Mouse (Mus musculus) gastrocnemius, postnatal 14 days (tissue): ENCODE data around the gene Tnr. TPM values are rescaled to one million over a fixed set of nuclear protein-coding genes. Genes with fewer than 3 reads are reported as not detected.

Source experiments
- DNase-seq: peaks from one replicate; pipeline ENCODE4 v3.0.0; 2021; ENCODE audit warnings: mixed read lengths
- intact Hi-C: fragments of 180-260 bp; cut with DNase I; formaldehyde crosslinking; loops from one replicate; pipeline ENCODE4 v1.15.1; 2025; ENCODE audit warnings: low total_unique reads
- total RNA-seq, 2 experiments: library from RNA; stranded (reverse); gene quantifications; 2 replicates each; pipeline ENCODE4 v1.2.3; 2021

Tnr gene
- total RNA-seq, 2 experiments from 2014 or later = 0.04 TPM; not detected in 1

DNA sequence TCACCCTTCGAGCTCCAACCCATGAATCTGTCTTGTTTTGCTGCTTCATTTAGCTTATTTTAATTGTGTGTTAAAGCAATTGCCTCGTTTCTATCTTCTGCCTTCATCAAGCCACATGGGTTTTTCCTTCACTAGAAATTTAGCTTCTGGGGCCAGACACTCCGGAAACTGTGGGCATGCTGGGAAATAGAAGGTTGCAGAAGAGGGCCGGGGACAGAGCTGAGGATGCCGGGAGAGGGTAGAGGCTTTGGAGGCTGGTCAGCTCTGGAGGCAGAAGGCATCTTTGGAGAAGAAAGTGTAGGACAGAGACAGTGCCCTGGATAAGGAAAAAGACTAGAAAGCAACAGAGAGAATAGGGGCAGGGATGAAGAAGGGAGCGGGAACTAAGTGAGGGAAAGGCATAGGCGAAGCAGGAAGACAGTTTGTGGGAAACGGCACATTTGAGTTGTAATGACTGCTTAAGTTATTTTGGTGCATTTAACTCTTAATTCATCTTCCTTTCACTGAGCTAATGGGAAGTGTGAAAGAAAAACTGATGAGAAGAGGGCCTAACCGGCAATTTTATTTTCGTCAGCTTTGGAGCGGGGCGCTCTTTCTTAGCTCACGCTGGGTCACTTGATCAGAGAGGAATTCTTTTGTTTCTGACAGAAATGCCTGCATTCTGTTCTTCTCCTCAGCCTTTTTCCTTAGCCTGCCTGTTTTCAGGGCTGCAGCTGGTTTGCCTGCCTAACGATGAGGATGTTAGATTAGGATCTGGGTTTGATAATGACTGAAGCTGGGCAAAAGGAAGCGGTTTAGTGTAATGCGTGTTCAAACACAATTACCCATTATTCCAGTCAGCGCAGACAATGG is 28.2 kb downstream of the Tnr start:
- intact Hi-C loops = no loop called here
- no peak for DNase-seq

GRCm38 (mm10) chr1:159561616-159562015 is 38.0 kb downstream of the Tnr start:
- no peak for DNase-seq
- intact Hi-C loops = no loop called here

GRCm38 (mm10) chr1:159565129-159565528 is 41.6 kb downstream of the Tnr start:
- no peak for DNase-seq
- intact Hi-C loops = no loop called here

DNA sequence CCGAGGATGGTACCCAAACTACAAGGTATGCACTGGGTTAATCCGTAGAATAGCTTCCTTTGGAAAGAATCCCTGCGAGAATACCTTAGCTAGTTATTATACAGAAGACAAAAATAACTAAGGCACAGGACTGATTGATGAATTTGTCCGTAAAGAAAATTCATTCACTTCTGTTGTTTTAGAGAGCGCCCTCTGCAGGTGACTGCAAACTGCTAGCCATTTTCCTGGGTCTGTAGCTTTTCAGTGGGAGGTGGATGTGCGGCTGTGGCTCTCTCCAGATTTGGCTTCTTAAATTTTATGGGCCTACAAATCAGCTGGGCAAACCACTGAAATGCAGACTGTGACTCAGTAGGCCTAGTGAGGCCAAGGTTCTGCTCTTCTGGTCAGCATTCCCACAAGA is 42.5 kb downstream of the Tnr start:
- no peak for DNase-seq
- intact Hi-C loops = no loop called here

DNA sequence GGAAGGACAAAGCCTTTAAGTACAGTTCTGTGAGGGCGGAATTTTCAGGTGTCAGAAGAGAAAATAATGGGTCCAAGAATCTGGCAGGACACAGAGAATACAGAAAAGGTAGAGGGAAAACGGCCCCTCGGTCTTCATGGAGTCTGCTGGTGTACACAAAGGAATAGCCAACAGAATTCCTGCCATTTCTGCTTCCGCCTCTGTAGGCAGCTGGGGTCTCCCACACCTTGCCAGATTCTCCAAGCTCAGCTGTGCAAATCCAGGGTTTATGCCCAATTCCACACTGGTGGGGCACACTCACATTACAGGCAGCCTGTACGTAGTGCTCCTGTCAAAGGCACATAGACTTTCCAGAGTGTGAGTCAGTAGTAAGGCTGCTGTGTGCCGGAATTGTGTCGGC is 43.6 kb downstream of the Tnr start:
- DNase-seq = no peak
- intact Hi-C loops = no loop called here

- intact Hi-C loops = no loop called here
- no peak for DNase-seq
Measured at GRCm38 (mm10) chr1:159570270-159570669, 46.7 kb downstream of the Tnr start.

DNA sequence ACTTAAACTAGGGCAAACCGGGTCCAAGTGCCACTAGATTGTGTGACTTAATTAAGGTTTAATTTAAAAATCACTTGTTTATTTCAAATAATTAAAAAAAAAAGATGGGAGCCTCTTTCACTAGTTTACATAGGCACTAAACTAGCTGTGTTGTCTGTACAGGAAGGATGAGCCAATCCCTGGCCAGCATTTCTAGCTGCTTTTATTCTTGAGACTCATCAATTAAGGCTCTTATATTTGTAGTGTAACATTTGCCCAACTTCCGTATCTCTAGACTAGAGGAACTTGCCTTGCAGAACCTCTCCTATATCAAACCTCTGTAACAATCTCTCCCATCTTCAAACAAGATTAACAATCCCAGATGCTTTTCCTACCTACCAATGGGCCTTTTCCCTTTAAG is 47.3 kb downstream of the Tnr start:
- no peak for DNase-seq
- intact Hi-C loops = no loop called here

DNA sequence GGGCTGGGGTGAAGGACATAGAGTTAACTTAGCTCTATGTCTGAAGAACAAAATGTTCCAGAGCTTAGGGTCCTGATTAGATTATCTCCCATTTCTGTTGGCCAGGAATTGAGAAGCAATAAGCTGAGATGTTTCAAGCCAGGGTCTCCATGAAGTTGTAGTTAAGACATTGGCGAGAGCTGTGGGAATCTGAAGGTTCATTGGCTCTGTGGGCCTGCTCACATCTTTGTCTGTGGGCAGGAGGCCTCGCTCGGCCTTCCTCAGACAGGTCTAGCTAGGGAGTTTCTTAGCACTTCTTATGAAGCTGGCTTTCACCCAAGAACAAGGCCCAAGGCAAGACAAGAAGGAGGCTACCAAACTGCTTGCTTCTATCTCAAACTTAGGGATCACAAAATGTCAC is 48.4 kb downstream of the Tnr start:
- intact Hi-C loops = no loop called here
- DNase-seq = no peak

- intact Hi-C loops = no loop called here
Measured at GRCm38 (mm10) chr1:159573116-159573515, 49.5 kb downstream of the Tnr start.

DNA sequence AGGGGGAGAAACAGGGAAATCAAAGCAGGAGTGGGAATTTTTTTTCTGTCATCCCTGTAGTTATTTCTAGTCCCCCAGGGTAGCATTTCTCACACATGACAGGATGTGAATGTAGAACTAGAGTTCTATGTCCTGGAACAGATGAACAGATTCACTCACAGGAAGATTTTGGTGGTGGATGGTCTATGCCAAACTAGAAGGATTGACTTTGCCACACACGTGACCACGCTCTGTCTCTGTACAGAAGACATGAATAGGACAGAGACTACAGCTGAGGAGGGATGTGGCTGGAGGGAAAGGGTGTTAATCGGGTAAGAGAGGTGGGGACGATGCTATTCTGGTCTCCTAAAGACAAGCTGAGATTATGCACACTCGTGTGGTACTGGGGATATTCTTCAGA is 51.1 kb downstream of the Tnr start:
- intact Hi-C loops = no loop called here
- DNase-seq = no peak

More at GRCm38 (mm10) chr1:159573116-159573515, 49.5 kb downstream of the Tnr start:
- DNase-seq = no peak

DNA sequence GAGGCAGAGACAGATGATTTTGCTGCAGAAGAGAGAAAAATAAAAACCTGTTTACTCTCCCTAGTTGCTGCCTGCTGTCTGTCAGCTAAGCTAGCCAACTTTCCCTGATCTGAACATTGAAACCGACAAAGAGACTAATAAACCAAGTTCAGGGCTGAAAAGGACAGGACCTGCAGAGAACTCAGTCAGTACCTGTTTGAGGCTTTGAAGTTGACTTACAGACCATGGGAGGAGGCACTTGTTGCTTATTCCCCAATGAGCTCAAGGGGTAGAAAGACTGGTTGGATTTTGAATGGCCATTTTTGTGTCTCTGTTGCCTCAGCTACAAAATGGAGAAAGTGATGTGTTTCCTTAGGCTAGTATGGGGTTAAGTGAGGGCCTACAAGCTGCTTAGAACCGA is 52.7 kb downstream of the Tnr start:
- intact Hi-C loops = no loop called here

DNA sequence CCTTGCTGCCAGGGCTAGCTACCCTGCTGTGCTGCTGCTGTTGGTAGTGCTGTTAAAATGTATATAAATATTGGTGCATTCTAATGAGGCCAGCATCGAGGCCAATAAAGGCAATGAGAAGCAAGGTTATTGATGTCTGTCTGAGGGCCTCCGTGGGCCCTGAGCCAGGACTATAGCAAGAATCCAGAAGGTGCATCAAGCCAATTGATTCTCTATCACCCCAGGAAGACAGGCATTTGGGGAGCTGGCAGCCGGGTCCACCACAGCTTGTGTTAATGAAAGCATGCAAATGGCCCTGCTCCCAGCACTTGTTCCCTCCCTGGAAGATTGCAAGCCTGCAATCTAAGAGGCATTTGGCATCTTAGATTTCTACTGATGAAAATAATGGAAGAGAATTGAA is 54.8 kb downstream of the Tnr start:
- no peak for DNase-seq
- intact Hi-C loops = no loop called here

More for the DNA sequence above, 52.7 kb downstream of the Tnr start:
- DNase-seq = no peak

DNA sequence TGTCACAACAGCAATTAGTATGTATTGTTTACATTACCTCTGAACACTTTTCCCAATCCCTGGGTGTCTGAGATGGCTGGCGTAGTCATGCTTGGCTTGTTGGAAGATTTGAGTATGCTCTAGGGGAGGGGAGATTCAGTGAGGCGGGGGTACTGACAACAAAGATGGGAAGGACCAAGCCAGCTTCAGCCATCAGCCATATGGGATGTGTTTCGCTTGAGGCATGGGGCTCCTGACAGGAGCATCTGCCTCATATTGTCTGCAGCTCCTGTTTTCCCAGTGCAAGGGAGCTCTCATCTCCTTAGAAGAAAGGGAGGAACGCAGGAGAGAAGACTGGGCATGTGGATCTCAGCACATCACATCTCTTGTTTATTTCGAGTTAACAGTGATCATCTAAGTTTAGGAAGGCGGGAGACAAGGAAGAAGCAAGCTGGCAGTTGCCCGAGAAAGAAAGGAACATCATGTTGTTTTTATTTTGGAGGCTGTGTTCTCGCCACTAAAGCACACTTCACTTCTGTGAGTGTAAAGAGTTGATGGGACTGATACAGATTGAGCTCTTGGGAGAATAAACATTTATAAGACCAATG is 56.9 kb downstream of the Tnr start:
- DNase-seq = no peak
- intact Hi-C loops = no loop called here

- no peak for DNase-seq
- intact Hi-C loops = no loop called here
Measured at GRCm38 (mm10) chr1:159583877-159584276, 60.3 kb downstream of the Tnr start.

DNA sequence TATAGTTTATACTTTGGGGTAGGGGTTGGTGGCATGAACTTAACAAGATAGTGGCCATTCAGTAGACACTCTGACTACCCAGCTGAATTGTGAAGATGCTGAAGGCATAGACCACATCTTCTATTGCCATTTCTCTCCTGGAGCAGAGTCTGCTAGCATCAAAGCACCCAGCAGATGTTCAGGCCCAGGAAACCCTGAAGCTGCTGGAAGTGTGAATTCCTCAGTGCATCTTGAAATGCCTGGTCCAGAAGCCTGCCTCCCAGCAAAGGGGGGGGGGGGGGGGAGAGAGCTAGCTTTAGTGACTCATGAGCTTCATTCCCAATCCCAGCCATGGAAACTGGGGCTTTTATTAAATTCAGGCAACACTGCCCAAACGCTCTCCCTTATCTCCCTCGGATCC is 65.2 kb downstream of the Tnr start:
- DNase-seq = no peak
- intact Hi-C loops = no loop called here

GRCm38 (mm10) chr1:159594099-159595058 is 70.8 kb downstream of the Tnr start:
- no peak for DNase-seq
- intact Hi-C loops = no loop called here

GRCm38 (mm10) chr1:159595729-159596128 is 72.2 kb downstream of the Tnr start:
- DNase-seq = no peak
- intact Hi-C loops = no loop called here

DNA sequence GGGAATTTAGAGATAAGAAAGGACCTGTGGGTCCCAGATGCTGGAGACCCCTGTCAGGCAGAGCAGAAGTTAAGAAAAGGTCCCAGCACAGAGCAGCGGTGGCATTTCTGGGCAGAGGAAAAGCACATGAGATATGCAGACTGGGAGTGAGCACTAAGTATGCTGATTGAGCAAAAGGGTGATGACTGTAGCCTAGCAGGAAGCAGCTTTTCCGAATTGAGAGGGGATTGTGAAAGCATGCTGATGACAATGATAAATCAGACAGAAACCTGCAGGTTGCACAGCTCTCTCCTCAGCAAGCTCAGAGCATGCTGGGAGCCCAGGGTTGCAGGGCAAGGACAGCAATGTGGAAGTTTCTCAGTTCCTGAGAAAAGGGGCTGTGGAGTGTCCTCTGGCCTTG is 73.1 kb downstream of the Tnr start:
- intact Hi-C loops = no loop called here

DNA sequence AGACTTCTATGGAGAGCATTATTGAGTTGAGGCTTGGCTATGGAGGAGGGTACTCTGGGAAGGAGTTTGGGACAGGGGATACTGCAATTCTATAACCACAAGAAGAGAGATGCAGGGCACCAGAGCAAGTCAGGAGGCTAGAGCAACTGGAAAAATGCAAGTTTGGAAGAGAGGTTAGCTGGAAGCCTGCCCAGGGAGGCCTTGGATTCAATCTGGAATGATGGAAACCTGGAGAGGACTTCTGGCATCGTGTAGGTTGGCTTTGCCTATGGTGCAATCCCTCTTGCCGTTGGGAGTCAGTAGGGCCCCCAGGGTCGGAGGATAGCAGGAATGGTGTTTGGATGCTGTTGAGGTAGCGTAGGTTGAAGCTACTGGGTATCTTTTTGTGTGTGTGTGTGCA is 90.0 kb downstream of the Tnr start:
- DNase-seq = no peak
- intact Hi-C loops = no loop called here

More for the DNA sequence above, 73.1 kb downstream of the Tnr start:
- no peak for DNase-seq

DNA sequence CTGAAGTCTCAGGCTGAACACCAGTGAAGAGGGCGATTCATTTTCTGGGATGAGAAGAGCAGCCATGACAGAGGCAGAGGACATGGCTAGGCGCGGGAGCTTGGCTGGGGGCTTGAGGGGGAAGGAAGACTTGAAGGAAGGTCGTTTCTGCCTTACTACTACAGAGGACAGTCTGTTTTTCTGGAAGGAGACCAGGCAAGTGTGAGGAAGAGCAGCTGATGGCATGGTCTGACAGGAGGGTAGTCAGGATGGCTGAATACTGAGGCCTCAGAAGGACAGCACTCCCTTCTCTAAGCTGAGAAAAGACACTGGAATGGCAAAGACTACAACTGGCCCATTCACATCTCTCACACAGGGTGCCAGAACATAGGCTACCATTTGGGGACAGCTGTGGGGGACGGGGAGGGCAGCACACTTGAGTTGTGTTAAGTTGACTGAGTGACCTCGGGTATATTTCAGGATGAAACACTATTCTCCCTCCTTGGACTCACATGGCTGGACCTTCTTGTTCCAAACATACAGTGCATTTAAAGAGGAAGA is 90.6 kb downstream of the Tnr start:
- DNase-seq = no peak
- intact Hi-C loops = no loop called here
